Mouse (Mus musculus) pancreas, adult 10 weeks (tissue): ENCODE measurements around the gene Abcc12. TPM values are rescaled to one million over a fixed set of nuclear protein-coding genes. Genes with fewer than 3 reads are reported as not detected.

Experiments used
- polyA plus RNA-seq: library from polyadenylated mRNA; stranded (reverse); fragments of 350-450 nt; fragmentation: Illumina TruSeq; extraction: RNeasy Lipid Tissue Mini Kit (QIAGEN cat#74804); gene quantifications from one replicate; pipeline ENCODE4 v1.2.3, GENCODE M21; 2015; ENCODE audit warnings: low read depth, low replicate concordance; ENCODE audit not compliant: insufficient read depth

Gene Abcc12
- polyA plus RNA-seq: not detected

GRCm38 (mm10) chr8:86580458-86580857, at the start of gene Abcc12:
TSS of gene Abcc12 (minus strand) at chr8:86580686.

GRCm38 (mm10) chr8:86623911-86624731, 43.6 kb upstream of the Abcc12 start, which contains the start of gene Lonp2:
TSS of gene Lonp2 (plus strand) at chr8:86624043.

Other genes with a start within 250 kb of the Abcc12 start
- gene Lonp2, start 43.4 kb upstream of the Abcc12 start, polyA plus RNA-seq: 12.5 TPM
- gene Gm10638, start 165.0 kb upstream of the Abcc12 start, polyA plus RNA-seq: not detected
- 3.7 TPM for gene Siah1a, start 165.2 kb upstream of the Abcc12 start, polyA plus RNA-seq